Mouse (Mus musculus) MEL (cell line): ENCODE results near the gene Bcan. TPM values are rescaled to one million over a fixed set of nuclear protein-coding genes. Genes with fewer than 3 reads are reported as not detected.

Experiments
- DNase-seq: peaks from one replicate; pipeline ENCODE4 v3.0.0; 2011; ENCODE audit warnings: low read depth, low spot score
- H3K27ac ChIP-seq: 2 replicates; pipeline ENCODE4 v1.5.1; 2012; ENCODE audit warnings: low read depth, mild to moderate bottlenecking, control low read depth, low read length, moderate library complexity; ENCODE audit not compliant: control insufficient read depth
- H3K27me3 ChIP-seq, 2 experiments: fragments of 150-350 bp in 1 of 2; sonication (generic) in 1 of 2; 2 replicates each; pipeline ENCODE4 v1.6.1; 2012; ENCODE audit warnings: low read length in 2 of 2, mild to moderate bottlenecking in 2 of 2, improper control_type of control experiment in 1 of 2, moderate library complexity in 1 of 2; ENCODE audit not compliant: insufficient read depth in 2 of 2, control insufficient read depth in 1 of 2
- H3K36me3 ChIP-seq, 2 experiments: 2 replicates each; pipeline ENCODE4 v1.6.1; 2012 to 2014; ENCODE audit warnings: low read length in 2 of 2, improper control_type of control experiment in 1 of 2, inconsistent platforms in 1 of 2, mild to moderate bottlenecking in 1 of 2; ENCODE audit not compliant: insufficient read depth in 2 of 2, control insufficient read depth in 1 of 2
- H3K4me1 ChIP-seq, 2 experiments: fragments of 150-350 bp in 1 of 2; sonication (generic) in 1 of 2; 2 replicates each; pipeline ENCODE4 v1.6.1; 2012; ENCODE audit warnings: low read length in 2 of 2, improper control_type of control experiment in 1 of 2, mild to moderate bottlenecking in 1 of 2; ENCODE audit not compliant: insufficient read depth in 2 of 2, control insufficient read depth in 1 of 2
- H3K4me3 ChIP-seq, 2 experiments: fragments of 150-350 bp in 1 of 2; sonication (generic) in 1 of 2; 2 replicates each; pipeline ENCODE4 v1.5.1; 2012; ENCODE audit warnings: low read depth in 2 of 2, low read length in 2 of 2, mild to moderate bottlenecking in 2 of 2, moderate library complexity in 2 of 2, control low read depth in 1 of 2, improper control_type of control experiment in 1 of 2; ENCODE audit not compliant: control insufficient read depth in 1 of 2, insufficient read depth in 1 of 2
- H3K79me2 ChIP-seq: 2 replicates; pipeline ENCODE4 v1.6.1; 2012; ENCODE audit warnings: mild to moderate bottlenecking, low read length, moderate library complexity; ENCODE audit not compliant: control insufficient read depth, poor library complexity, insufficient read depth
- H3K9ac ChIP-seq: 2 replicates; pipeline ENCODE4 v1.6.1; 2012; ENCODE audit warnings: low read depth, mild to moderate bottlenecking, control low read depth, low read length, moderate library complexity; ENCODE audit not compliant: control insufficient read depth, poor library complexity, severe bottlenecking
- H3K9me3 ChIP-seq: fragments of 150-350 bp; sonication (generic); replicated peaks from 2 replicates; pipeline ENCODE4 v1.6.1; 2012; ENCODE audit warnings: mild to moderate bottlenecking, low read length, improper control_type of control experiment, moderate library complexity; ENCODE audit not compliant: insufficient read depth
- BHLHE40 ChIP-seq: IDR thresholded peaks from 2 replicates; pipeline ENCODE4 v1.6.1; 2012; ENCODE audit warnings: low read depth, mild to moderate bottlenecking, inconsistent platforms, low read length, improper control_type of control experiment, borderline replicate concordance
- CTCF ChIP-seq, 3 experiments: IDR thresholded peaks in 2 of 3; conservative IDR thresholded peaks in 1 of 3; 2 replicates each; pipeline ENCODE4 v1.5.1; 2011 to 2012; ENCODE audit warnings: low read length in 3 of 3, low read depth in 2 of 3, mild to moderate bottlenecking in 2 of 3, improper control_type of control experiment in 1 of 3, inconsistent platforms in 1 of 3, mixed read lengths in 1 of 3, moderate library complexity in 1 of 3; ENCODE audit not compliant: control insufficient read depth in 1 of 3, insufficient read depth in 1 of 3, poor library complexity in 1 of 3, severe bottlenecking in 1 of 3
- EP300 ChIP-seq, 2 experiments: IDR thresholded peaks; 2 replicates each; pipeline ENCODE4 v1.6.1; 2011; ENCODE audit warnings: improper control_type of control experiment in 2 of 2, low read length in 2 of 2, low read depth in 1 of 2, mild to moderate bottlenecking in 1 of 2
- ETS1 ChIP-seq: IDR thresholded peaks from 2 replicates; pipeline ENCODE4 v1.6.1; 2012; ENCODE audit warnings: low read depth, mild to moderate bottlenecking, inconsistent platforms, low read length, improper control_type of control experiment, moderate library complexity
- GATA1 ChIP-seq: IDR thresholded peaks from 2 replicates; pipeline ENCODE4 v1.6.1; 2011; ENCODE audit warnings: low read depth, low read length, improper control_type of control experiment
- HCFC1 ChIP-seq: IDR thresholded peaks from 2 replicates; pipeline ENCODE4 v1.6.1; 2012; ENCODE audit warnings: low read depth, mild to moderate bottlenecking, inconsistent platforms, low read length, improper control_type of control experiment, moderate library complexity
- MAFK ChIP-seq: IDR thresholded peaks from 2 replicates; pipeline ENCODE4 v1.6.1; 2011; ENCODE audit warnings: low read depth, mild to moderate bottlenecking, low read length, improper control_type of control experiment, borderline replicate concordance
- MAX ChIP-seq: IDR thresholded peaks from 2 replicates; pipeline ENCODE4 v1.6.1; 2011; ENCODE audit warnings: low read length, improper control_type of control experiment
- MXI1 ChIP-seq: IDR thresholded peaks from 2 replicates; pipeline ENCODE4 v1.6.1; 2011; ENCODE audit warnings: mild to moderate bottlenecking, low read depth, low read length, improper control_type of control experiment
- POLR2A ChIP-seq, 2 experiments: IDR thresholded peaks; 2 replicates each; pipeline ENCODE4 v1.6.1; 2011 to 2012; ENCODE audit warnings: low read length in 2 of 2, mild to moderate bottlenecking in 2 of 2, control low read depth in 1 of 2, improper control_type of control experiment in 1 of 2, low read depth in 1 of 2, moderate library complexity in 1 of 2; ENCODE audit not compliant: control insufficient read depth in 1 of 2, insufficient read depth in 1 of 2, poor library complexity in 1 of 2
- SIN3A ChIP-seq: IDR thresholded peaks from 2 replicates; pipeline ENCODE4 v1.6.1; 2012; ENCODE audit warnings: low read length, improper control_type of control experiment, inconsistent platforms
- USF2 ChIP-seq, 2 experiments: IDR thresholded peaks; 2 replicates each; pipeline ENCODE4 v1.6.1; 2011 to 2012; ENCODE audit warnings: improper control_type of control experiment in 2 of 2, low read length in 2 of 2, borderline replicate concordance in 1 of 2, inconsistent platforms in 1 of 2, low read depth in 1 of 2, mild to moderate bottlenecking in 1 of 2; ENCODE audit not compliant: insufficient read depth in 1 of 2
- ZC3H11A ChIP-seq: IDR thresholded peaks from 2 replicates; pipeline ENCODE4 v1.6.1; 2012; ENCODE audit warnings: low read depth, mild to moderate bottlenecking, inconsistent platforms, low read length, improper control_type of control experiment
- ZKSCAN1 ChIP-seq: IDR thresholded peaks from 2 replicates; pipeline ENCODE4 v1.6.1; 2012; ENCODE audit warnings: low read depth, mild to moderate bottlenecking, inconsistent platforms, low read length, improper control_type of control experiment, moderate library complexity
- polyA plus RNA-seq, 2 experiments: library from polyadenylated mRNA; stranded (reverse) in 1 of 2; unstranded in 1 of 2; fragments of >175 nt in 1 of 2; fragments of >200 nt in 1 of 2; gene quantifications; 2 replicates each; pipeline versions ENCODE4 v1.2.1 to v1.2.4; 2012; ENCODE audit warnings: low replicate concordance in 2 of 2, low read depth in 1 of 2; ENCODE audit not compliant: insufficient read length in 2 of 2, insufficient read depth in 1 of 2, missing spikeins in 1 of 2
- total RNA-seq: library from RNA; depleted of rRNA; stranded (reverse); fragments of 300-350 nt; gene quantifications from 2 replicates; pipeline ENCODE4 v1.2.3, GENCODE M21; 2012

Gene Bcan
- total and polyA plus RNA-seq, 3 experiments, result not detected

GRCm38 (mm10) chr3:87973593-87974380 lies 26.2 kb downstream of the Bcan start:
- Histone ChIP-seq H3K27me3 (peaks cover 10 to 13% of the 10 kb centered on the region in 2 experiments), H3K4me1 (no peaks in the 10 kb centered on the region), H3K36me3 (no peaks in the 10 kb centered on the region), H3K9ac (no peak overlapping the region), H3K79me2 (no peaks in the 10 kb centered on the region; the same call in 1 of the 2 replicates), H3K27ac (no peak overlapping the region), H3K9me3 (no peaks in the 10 kb centered on the region), H3K4me3 (no peak overlapping the region)
- DNase-seq, result no peak
- no peak for TF ChIP-seq USF2 (IDR thresholded peaks at IDR 0.05; ENCODE audit: borderline replicate concordance in 1 of 2, insufficient read depth in 1 of 2, low read depth in 1 of 2, low read length in 2 of 2)
- TF ChIP-seq MAX, result no peak
- TF ChIP-seq GATA1, result no peak
- TF ChIP-seq BHLHE40, result no peak
- TF ChIP-seq, all 39 proteins: peak for 0

DNA sequence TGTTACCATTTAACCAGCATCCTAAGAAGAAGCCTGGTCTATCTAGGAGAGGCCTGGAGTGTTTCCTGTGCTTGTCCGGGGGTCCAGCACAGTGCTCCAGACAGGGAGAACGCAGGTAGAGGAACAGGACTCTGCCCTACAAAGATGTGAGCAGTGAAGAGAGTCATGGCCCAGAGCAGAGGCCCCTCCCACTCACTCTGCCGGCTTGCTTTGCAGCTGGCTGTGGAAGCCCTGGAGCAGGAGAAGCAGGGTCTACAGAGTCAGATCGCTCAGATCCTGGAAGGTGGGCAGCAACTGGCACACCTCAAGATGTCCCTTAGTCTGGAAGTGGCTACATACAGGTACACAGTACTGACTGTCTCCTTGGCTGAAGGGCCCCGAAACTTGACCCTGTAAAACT lies 27.3 kb downstream of the Bcan start:
- H3K36me3 ChIP-seq, result no peaks in the 10 kb centered on the region
- H3K27me3 ChIP-seq, result peaks cover 9 to 15% of the 10 kb centered on the region in 2 experiments

GRCm38 (mm10) chr3:87972203-87972664 lies 27.8 kb downstream of the Bcan start:
- no peak overlapping the region for H3K4me3 ChIP-seq

More for the DNA sequence above, 27.3 kb downstream of the Bcan start:
- TF ChIP-seq MAFK, result no peak
- no peak for TF ChIP-seq ZKSCAN1
- TF ChIP-seq POLR2A (IDR thresholded peaks at IDR 0.05; ENCODE audit: control insufficient read depth in 1 of 2, insufficient read depth in 1 of 2, low read depth in 1 of 2, low read length in 2 of 2, poor library complexity in 1 of 2), result no peak
- TF ChIP-seq MXI1, result no peak
- TF ChIP-seq SIN3A, result no peak
- no peak for TF ChIP-seq CTCF (IDR thresholded peaks at IDR 0.05 in 2 of 3, conservative IDR thresholded peaks at IDR 0.05 in 1 of 3; ENCODE audit: control insufficient read depth in 1 of 3, insufficient read depth in 1 of 3, low read depth in 2 of 3, low read length in 3 of 3, poor library complexity in 1 of 3, severe bottlenecking in 1 of 3)
- no peak for TF ChIP-seq ZC3H11A
- no peak for TF ChIP-seq BHLHE40
- no peak for TF ChIP-seq EP300 (IDR thresholded peaks at IDR 0.05; ENCODE audit: low read depth in 1 of 2, low read length in 2 of 2)
- TF ChIP-seq HCFC1, result no peak
- TF ChIP-seq ETS1, result no peak
- Histone ChIP-seq H3K27ac (no peak overlapping the region), H3K4me3 (no peak overlapping the region), H3K4me1 (no peaks in the 10 kb centered on the region), H3K9ac (no peak overlapping the region), H3K79me2 (no peaks in the 10 kb centered on the region; the same call in 1 of the 2 replicates), H3K9me3 (no peaks in the 10 kb centered on the region)
- no peak for DNase-seq

More at GRCm38 (mm10) chr3:87972203-87972664, 27.8 kb downstream of the Bcan start:
- Histone ChIP-seq H3K4me1 (no peaks in the 10 kb centered on the region), H3K9ac (no peak overlapping the region), H3K36me3 (no peaks in the 10 kb centered on the region), H3K27me3 (peaks cover 10 to 14% of the 10 kb centered on the region in 2 experiments), H3K79me2 (no peaks in the 10 kb centered on the region; the same call in 1 of the 2 replicates), H3K27ac (no peak overlapping the region), H3K9me3 (no peaks in the 10 kb centered on the region)
- DNase-seq, result no peak
- no peak for TF ChIP-seq CTCF (IDR thresholded peaks at IDR 0.05 in 2 of 3, conservative IDR thresholded peaks at IDR 0.05 in 1 of 3; ENCODE audit: control insufficient read depth in 1 of 3, insufficient read depth in 1 of 3, low read depth in 2 of 3, low read length in 3 of 3, poor library complexity in 1 of 3, severe bottlenecking in 1 of 3)
